Mouse (Mus musculus) small intestine, adult 2 months (tissue): ENCODE data around the gene Pira2.
"Not testable (repeated sequence)": the region's sequence is repeated elsewhere in the genome, so short reads cannot be mapped to it uniquely, and the experiment has no call there.

Experiments
- CTCF ChIP-seq: fragments of 200-500 bp; IDR thresholded peaks from 2 replicates; pipeline ENCODE4 v1.5.1; 2012; ENCODE audit warnings: low read depth, mild to moderate bottlenecking, control low read depth, inconsistent platforms, low read length, moderate library complexity, mixed read lengths; ENCODE audit not compliant: insufficient replicate concordance, insufficient read length; ENCODE audit errors: extremely low read depth
- POLR2A ChIP-seq: fragments of 200-500 bp; IDR thresholded peaks from 2 replicates; pipeline ENCODE4 v1.6.1; 2012; ENCODE audit warnings: low read depth, mild to moderate bottlenecking, control low read depth, inconsistent platforms, low read length, moderate library complexity

DNA sequence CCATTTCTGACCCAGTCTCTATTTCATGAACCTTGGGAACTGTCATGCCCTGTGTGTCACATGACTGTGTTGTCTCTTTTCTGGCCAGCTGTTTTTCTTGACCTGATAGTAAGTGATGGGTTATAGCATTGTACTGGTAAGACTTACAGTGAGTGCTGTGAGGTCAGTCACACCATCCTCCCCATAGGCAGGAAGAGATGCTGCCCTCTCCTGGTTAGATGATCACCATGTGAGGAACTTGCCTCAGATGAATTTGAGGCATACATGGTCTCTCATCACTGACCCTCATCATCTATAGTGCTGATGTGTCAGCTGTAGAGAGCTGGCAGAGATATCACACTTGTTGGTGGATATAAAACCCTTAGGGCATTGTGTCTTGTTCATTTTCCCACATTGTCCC lies 32.9 kb downstream of the Pira2 start:
- not testable (repeated sequence) for TF ChIP-seq POLR2A, CTCF
